Mouse (Mus musculus) limb, embryonic 14.5 days (tissue): ENCODE measurements at regions not wholly inside any gene's neighbourhood (a gene's known extent, or its start where the extent isn't known, plus 50 kb on each side); places are given as distances from the start of the nearest gene placed in this dataset.

Source experiments
- ATAC-seq: fragments of 200-750 bp; cut with Nextera tagmentation; 2 replicates; pipeline ENCODE4 v1.8.0; 2017; ENCODE audit warnings: low read depth, moderate number of reproducible peaks, moderate TSS enrichment; ENCODE audit not compliant: low FRiP score
- DNase-seq: peaks from one replicate; pipeline ENCODE4 v3.0.0-alpha.2; 2015; ENCODE audit warnings: low spot score
- H3K27ac ChIP-seq: fragments of 300-500 bp; sonication (generic); replicated peaks from 2 replicates; pipeline ENCODE4 v1.5.1; 2014; ENCODE audit warnings: low read depth, mild to moderate bottlenecking, low read length, moderate library complexity, mixed read lengths
- H3K27me3 ChIP-seq: fragments of 300-500 bp; sonication (generic); 2 replicates; pipeline ENCODE4 v1.6.1; 2014; ENCODE audit warnings: low read length, mixed read lengths; ENCODE audit not compliant: control insufficient read depth, insufficient read depth
- H3K36me3 ChIP-seq: fragments of 300-500 bp; sonication (generic); 2 replicates; pipeline ENCODE4 v1.6.1; 2014; ENCODE audit warnings: mild to moderate bottlenecking, low read length, moderate library complexity, mixed read lengths; ENCODE audit not compliant: control insufficient read depth, insufficient read depth
- H3K4me1 ChIP-seq: fragments of 300-500 bp; sonication (generic); 2 replicates; pipeline ENCODE4 v1.6.1; 2014; ENCODE audit warnings: antibody characterized with exemption, low read length, mixed read lengths; ENCODE audit not compliant: control insufficient read depth, insufficient read depth
- H3K4me2 ChIP-seq: fragments of 300-500 bp; sonication (generic); replicated peaks from 2 replicates; pipeline ENCODE4 v1.6.1; 2014; ENCODE audit warnings: low read depth, mild to moderate bottlenecking, low read length, moderate library complexity; ENCODE audit not compliant: severe bottlenecking
- H3K4me3 ChIP-seq: fragments of 300-500 bp; sonication (generic); replicated peaks from 2 replicates; pipeline ENCODE4 v1.5.1; 2014; ENCODE audit warnings: low read length
- H3K9ac ChIP-seq: fragments of 300-500 bp; sonication (generic); 2 replicates; pipeline ENCODE4 v1.6.1; 2014; ENCODE audit warnings: mild to moderate bottlenecking, low read depth, low read length, moderate library complexity; ENCODE audit not compliant: severe bottlenecking
- H3K9me3 ChIP-seq: fragments of 300-500 bp; sonication (generic); 2 replicates; pipeline ENCODE4 v1.6.1; 2016; ENCODE audit warnings: low read length; ENCODE audit not compliant: control insufficient read depth
- POLR2A ChIP-seq: fragments of 200-500 bp; IDR thresholded peaks from 2 replicates; pipeline ENCODE4 v1.8.0; 2012; ENCODE audit warnings: inconsistent platforms, mild to moderate bottlenecking, moderate library complexity, borderline replicate concordance; ENCODE audit not compliant: insufficient read depth, insufficient read length; ENCODE audit errors: extremely low read depth
- WGBS: fragments of 180-500 bp; shearing (Covaris S2); extraction: QIAGEN DNeasy Blood & Tissue Kit; methylation state at CpG from one replicate; pipeline ENCODE4 v1.1.7; 2014; 5-methylcytosine and 5-hydroxymethylcytosine counted together

DNA sequence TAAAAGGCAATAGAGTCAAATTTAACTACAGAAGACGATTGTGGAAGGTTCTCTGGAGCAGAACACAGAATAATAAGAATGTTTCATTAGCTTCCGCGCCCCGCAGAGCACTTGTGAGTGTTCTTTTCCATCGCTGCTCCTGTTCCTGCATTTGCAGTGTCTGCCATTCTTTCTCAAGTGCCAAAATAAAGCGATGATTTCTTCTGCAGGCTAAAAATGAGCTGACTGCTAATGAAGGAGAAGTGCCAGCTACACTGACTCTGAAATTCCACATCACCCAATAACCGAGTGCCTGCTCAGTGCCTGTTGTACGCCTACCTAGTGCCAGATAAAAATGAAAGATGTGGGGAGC lies 165.0 kb downstream of the Usp46 start:
- no peak for ATAC-seq
- Histone ChIP-seq H3K4me2 (peak overlapping the region; percentile 29), H3K27me3 (no peaks in the 10 kb centered on the region), H3K9ac (peak overlapping the region; percentile 31; the same call in 1 of the 2 replicates), H3K4me1 (peaks cover 17% of the 10 kb centered on the region), H3K36me3 (no peaks in the 10 kb centered on the region), H3K27ac (peak overlapping the region; percentile 72), H3K9me3 (no peaks in the 10 kb centered on the region), H3K4me3 (peak overlapping the region; percentile 8; the same call in 1 of the 2 replicates)
- TF ChIP-seq POLR2A: no peak
- peak; percentile 17 for DNase-seq
- WGBS: 19% methylated on average over 8 of the region's 8 CpGs

DNA sequence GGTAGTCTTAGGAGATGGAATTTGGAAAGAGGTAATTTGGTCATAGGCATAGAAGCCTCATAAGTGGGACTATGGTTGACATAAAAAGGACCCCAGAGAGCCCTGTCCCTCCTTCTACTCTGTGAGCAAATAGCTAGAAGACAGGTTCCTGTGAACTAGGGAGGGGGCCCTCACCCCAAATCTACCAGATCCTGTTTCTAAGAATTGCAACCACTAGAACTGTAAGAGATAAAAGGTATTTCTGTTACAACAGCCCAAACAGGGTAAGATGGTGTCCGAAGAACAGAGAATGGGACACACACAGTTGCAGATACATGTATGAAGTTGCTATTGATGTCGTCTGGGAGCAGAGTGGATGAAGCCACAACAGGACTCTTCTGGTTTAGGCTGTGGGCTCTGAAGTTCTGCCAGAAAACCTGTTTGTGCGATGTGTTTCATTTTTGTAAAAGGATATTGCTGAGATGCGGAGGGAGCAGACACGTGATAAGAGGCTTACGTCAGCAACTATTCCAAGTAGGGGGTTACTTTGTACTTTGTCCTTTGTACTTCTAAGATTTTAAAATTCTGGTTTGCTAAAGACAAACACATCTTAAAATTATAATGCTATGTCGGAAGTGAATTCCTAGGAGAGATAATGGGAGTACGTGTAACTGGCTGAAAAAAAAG lies 164.0 kb downstream of the Usp46 start:
- DNase-seq (no peak), ATAC-seq (no peak)
- no peaks in the 10 kb centered on the region for H3K9me3 ChIP-seq
- H3K27ac ChIP-seq: no peak overlapping the region; the same call in 1 of the 2 replicates
- TF ChIP-seq POLR2A: no peak
- 79% methylated on average over 8 of the region's 8 CpGs for WGBS
- H3K4me2 ChIP-seq: no peak overlapping the region
- H3K27me3 ChIP-seq: no peaks in the 10 kb centered on the region
- H3K9ac ChIP-seq: no peak overlapping the region
- H3K4me3 ChIP-seq: no peak overlapping the region
- peaks cover 17% of the 10 kb centered on the region for H3K4me1 ChIP-seq
- no peaks in the 10 kb centered on the region for H3K36me3 ChIP-seq

DNA sequence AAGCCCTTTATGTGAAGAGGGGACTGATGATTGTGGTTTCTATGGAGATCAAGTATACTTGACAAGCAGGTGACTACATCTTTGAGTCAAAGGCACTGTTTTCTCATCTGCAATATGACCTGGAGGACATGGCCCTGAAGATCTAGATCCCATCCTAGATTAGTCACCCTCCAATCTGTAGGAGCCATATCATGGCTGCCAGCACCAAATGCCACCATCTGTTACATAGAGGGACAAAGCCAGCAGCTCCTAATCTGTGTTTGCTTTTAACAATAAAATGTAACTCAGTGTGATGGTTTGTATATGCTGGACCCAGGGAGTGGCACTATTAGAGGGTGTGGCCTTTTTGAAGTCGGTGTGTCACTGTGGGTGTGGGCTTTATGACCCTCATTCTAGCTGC lies 156.1 kb downstream of the Usp46 start:
- WGBS: 74% methylated on average over 1 of the region's 1 CpGs
- no peaks in the 10 kb centered on the region for H3K4me1 ChIP-seq
- no peaks in the 10 kb centered on the region for H3K36me3 ChIP-seq
- TF ChIP-seq POLR2A: no peak
- no peak overlapping the region for H3K27ac ChIP-seq
- H3K27me3 ChIP-seq: no peaks in the 10 kb centered on the region
- DNase-seq (no peak), ATAC-seq (no peak)
- no peak overlapping the region for H3K4me3 ChIP-seq
- no peaks in the 10 kb centered on the region for H3K9me3 ChIP-seq
- no peak overlapping the region for H3K9ac ChIP-seq
- H3K4me2 ChIP-seq: no peak overlapping the region

DNA sequence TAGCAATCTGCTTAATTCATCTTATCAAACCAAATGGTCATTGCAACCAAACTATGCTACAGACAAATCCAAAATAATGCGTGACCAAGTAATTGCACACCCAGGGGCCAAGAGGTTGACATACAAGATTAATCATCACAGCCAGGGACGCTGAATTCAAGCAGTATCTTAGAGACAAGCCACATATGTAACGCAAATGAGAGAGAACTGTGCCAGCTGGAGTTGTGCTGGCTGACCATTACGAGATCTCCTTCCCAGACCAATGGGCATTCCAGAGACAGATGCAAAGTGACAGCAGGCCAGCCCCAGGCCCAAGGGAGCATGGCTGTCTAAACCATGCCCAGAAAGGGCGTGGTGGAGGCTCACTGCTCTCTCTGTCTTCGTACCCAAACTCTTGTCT lies 155.1 kb downstream of the Usp46 start:
- no peaks in the 10 kb centered on the region for H3K27me3 ChIP-seq
- WGBS: 57% methylated on average over 6 of the region's 6 CpGs
- H3K4me3 ChIP-seq: no peak overlapping the region
- ATAC-seq (no peak), DNase-seq (no peak)
- no peak overlapping the region for H3K4me2 ChIP-seq
- TF ChIP-seq POLR2A: no peak
- no peaks in the 10 kb centered on the region for H3K9me3 ChIP-seq
- no peaks in the 10 kb centered on the region for H3K36me3 ChIP-seq
- H3K9ac ChIP-seq: no peak overlapping the region
- peaks cover 4% of the 10 kb centered on the region for H3K4me1 ChIP-seq
- H3K27ac ChIP-seq: no peak overlapping the region

DNA sequence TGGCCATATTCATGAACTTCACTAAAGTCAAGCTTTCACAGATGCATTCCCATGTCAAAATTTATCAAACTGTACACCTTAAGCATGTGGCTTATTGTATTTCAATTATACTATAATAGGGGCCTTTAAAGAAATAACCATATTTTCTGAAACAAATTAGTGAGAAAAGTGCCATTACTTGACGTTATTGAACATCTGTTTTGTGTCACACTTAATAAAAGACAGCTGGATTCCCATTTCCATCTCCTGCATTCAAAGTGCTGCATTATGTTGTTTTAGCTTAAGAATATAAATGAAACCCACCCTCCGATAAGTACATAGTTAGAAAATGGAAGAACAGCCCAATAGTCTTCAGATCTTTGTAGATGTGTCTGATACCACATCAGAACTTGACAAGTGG lies 150.2 kb downstream of the Usp46 start:
- ATAC-seq (no peak), DNase-seq (peak; percentile 27)
- Histone ChIP-seq H3K36me3 (no peaks in the 10 kb centered on the region), H3K4me1 (peaks cover 4% of the 10 kb centered on the region), H3K27ac (no peak overlapping the region), H3K4me3 (no peak overlapping the region), H3K9ac (no peak overlapping the region), H3K27me3 (no peaks in the 10 kb centered on the region), H3K9me3 (no peaks in the 10 kb centered on the region), H3K4me2 (no peak overlapping the region)
- TF ChIP-seq POLR2A: no peak
- 15% methylated on average over 2 of the region's 2 CpGs for WGBS
